Mouse (Mus musculus): Measurements from ENCODE around the gene Acot4. TPM values are rescaled to one million over a fixed set of nuclear protein-coding genes. Genes with fewer than 3 reads are reported as not detected.

Gene Acot4
- polyA plus RNA-seq, 1 experiment from 2014 or later, result 0.23 TPM

Other genes starting within 250 kb of the Acot4 start
- gene Numb, start 116.4 kb upstream of the Acot4 start, polyA plus RNA-seq (2015; fragmentation: Nextera tagmentation; extraction: Ambion mirVana), result 36.0 and 40.7 TPM in 2 replicates
- 11.2 and 11.7 TPM in 2 replicates for gene Riox1, start 87.8 kb upstream of the Acot4 start, polyA plus RNA-seq (2015; fragmentation: Nextera tagmentation; extraction: Ambion mirVana)
- not detected in 2 replicates for gene Heatr4, start 53.5 kb upstream of the Acot4 start, polyA plus RNA-seq (2015; fragmentation: Nextera tagmentation; extraction: Ambion mirVana)
- gene Acot2, start 50.5 kb upstream of the Acot4 start, polyA plus RNA-seq (2015; fragmentation: Nextera tagmentation; extraction: Ambion mirVana), result 21.1 and 25.0 TPM in 2 replicates
- 33.7 and 38.6 TPM in 2 replicates for gene Acot1, start 28.9 kb upstream of the Acot4 start, polyA plus RNA-seq (2015; fragmentation: Nextera tagmentation; extraction: Ambion mirVana)
- gene Gm49366, start 556 bp downstream of the Acot4 start, polyA plus RNA-seq (2015; fragmentation: Nextera tagmentation; extraction: Ambion mirVana), result not detected in 2 replicates
- gene Acot3, start 13.8 kb downstream of the Acot4 start, polyA plus RNA-seq (2015; fragmentation: Nextera tagmentation; extraction: Ambion mirVana), result 0.17 and 0.20 TPM in 2 replicates
- not detected in 2 replicates for gene Acot5, start 30.9 kb downstream of the Acot4 start, polyA plus RNA-seq (2015; fragmentation: Nextera tagmentation; extraction: Ambion mirVana)
- gene Acot6, start 62.3 kb downstream of the Acot4 start, polyA plus RNA-seq (2015; fragmentation: Nextera tagmentation; extraction: Ambion mirVana), result 1.1 and 1.3 TPM in 2 replicates
- gene Dnal1, start 76.0 kb downstream of the Acot4 start, polyA plus RNA-seq (2015; fragmentation: Nextera tagmentation; extraction: Ambion mirVana), result 6.1 and 7.8 TPM in 2 replicates
- 1.0 and 1.4 TPM in 2 replicates for gene Pnma1, start 110.1 kb downstream of the Acot4 start, polyA plus RNA-seq (2015; fragmentation: Nextera tagmentation; extraction: Ambion mirVana)
- gene Elmsan1, start 180.5 kb downstream of the Acot4 start, polyA plus RNA-seq (2015; fragmentation: Nextera tagmentation; extraction: Ambion mirVana), result 8.9 and 9.9 TPM in 2 replicates
- gene Ptgr2, start 246.9 kb downstream of the Acot4 start, polyA plus RNA-seq (2015; fragmentation: Nextera tagmentation; extraction: Ambion mirVana), result 12.1 and 12.7 TPM in 2 replicates